Mouse (Mus musculus): ENCODE data around the gene Igfl3.

Igfl3 gene

DNA sequence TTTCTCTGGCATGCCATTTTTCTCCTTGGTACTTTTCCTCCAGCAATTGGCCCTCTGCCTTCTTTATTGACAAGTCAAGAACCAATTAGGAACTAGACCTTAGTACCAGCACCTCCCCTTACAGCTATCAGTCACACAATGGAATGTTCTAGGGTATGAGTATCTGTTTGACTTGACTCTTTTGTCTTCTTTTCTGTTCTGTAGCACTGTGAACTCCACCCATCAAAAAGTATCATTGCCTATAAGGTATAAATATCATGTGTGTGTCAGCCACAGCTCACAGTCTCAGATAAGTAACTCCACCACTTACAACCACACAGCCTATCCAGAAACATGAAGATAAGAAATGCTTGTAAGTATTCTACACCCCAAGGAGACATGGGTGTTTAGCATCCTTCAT lies at the start of gene Igfl3:
Gene Igfl3 (plus strand): TSS at position 301 of the 400 bp plus-strand sequence.
- DNase-seq (ENCODE audit: low spot score in 2 of 2): no peak

GRCm38 (mm10) chr7:18210938-18211337 lies 34.6 kb downstream of the Igfl3 start:
- no peak for DNase-seq (ENCODE audit: low spot score in 2 of 2)

GRCm38 (mm10) chr7:18214699-18215098 lies 38.4 kb downstream of the Igfl3 start:
- no peak for DNase-seq (ENCODE audit: low spot score in 2 of 2)

All from spleen, postnatal 10 days (tissue).